Mouse (Mus musculus): Measurements from ENCODE around the gene Olfr800. TPM values are rescaled to one million over a fixed set of nuclear protein-coding genes. Genes with fewer than 3 reads are reported as not detected.

Gene Olfr800
- polyA plus RNA-seq, 1 experiment from 2014 or later, result not detected

Other genes with a start within 250 kb of the Olfr800 start
- gene Olfr786, start 230.4 kb upstream of the Olfr800 start, polyA plus RNA-seq (2015; fragmentation: Nextera tagmentation; extraction: Ambion mirVana), result not detected in 2 replicates
- gene Olfr787, start 195.8 kb upstream of the Olfr800 start, polyA plus RNA-seq (2015; fragmentation: Nextera tagmentation; extraction: Ambion mirVana), result not detected in 2 replicates
- gene Olfr788, start 186.7 kb upstream of the Olfr800 start, polyA plus RNA-seq (2015; fragmentation: Nextera tagmentation; extraction: Ambion mirVana), result not detected in 2 replicates
- gene Olfr789, start 172.9 kb upstream of the Olfr800 start, polyA plus RNA-seq (2015; fragmentation: Nextera tagmentation; extraction: Ambion mirVana), result not detected in 2 replicates
- not detected in 2 replicates for gene Olfr790, start 159.2 kb upstream of the Olfr800 start, polyA plus RNA-seq (2015; fragmentation: Nextera tagmentation; extraction: Ambion mirVana)
- not detected in 2 replicates for gene Olfr791, start 135.9 kb upstream of the Olfr800 start, polyA plus RNA-seq (2015; fragmentation: Nextera tagmentation; extraction: Ambion mirVana)
- not detected in 2 replicates for gene Olfr792, start 118.5 kb upstream of the Olfr800 start, polyA plus RNA-seq (2015; fragmentation: Nextera tagmentation; extraction: Ambion mirVana)
- gene Olfr794, start 90.0 kb upstream of the Olfr800 start, polyA plus RNA-seq (2015; fragmentation: Nextera tagmentation; extraction: Ambion mirVana), result not detected in 2 replicates
- gene Olfr796, start 45.1 kb upstream of the Olfr800 start, polyA plus RNA-seq (2015; fragmentation: Nextera tagmentation; extraction: Ambion mirVana), result not detected in 2 replicates
- gene Olfr798, start 29.8 kb upstream of the Olfr800 start, polyA plus RNA-seq (2015; fragmentation: Nextera tagmentation; extraction: Ambion mirVana), result not detected in 2 replicates
- gene Olfr799, start 20.2 kb upstream of the Olfr800 start, polyA plus RNA-seq (2015; fragmentation: Nextera tagmentation; extraction: Ambion mirVana), result not detected in 2 replicates
- not detected in 2 replicates for gene Olfr801, start 16.2 kb downstream of the Olfr800 start, polyA plus RNA-seq (2015; fragmentation: Nextera tagmentation; extraction: Ambion mirVana)
- gene Olfr802, start 30.5 kb downstream of the Olfr800 start, polyA plus RNA-seq (2015; fragmentation: Nextera tagmentation; extraction: Ambion mirVana), result not detected in 2 replicates
- not detected in 2 replicates for gene Olfr803, start 36.6 kb downstream of the Olfr800 start, polyA plus RNA-seq (2015; fragmentation: Nextera tagmentation; extraction: Ambion mirVana)
- gene Olfr804, start 45.5 kb downstream of the Olfr800 start, polyA plus RNA-seq (2015; fragmentation: Nextera tagmentation; extraction: Ambion mirVana), result not detected in 2 replicates
- gene Olfr805, start 71.7 kb downstream of the Olfr800 start, polyA plus RNA-seq (2015; fragmentation: Nextera tagmentation; extraction: Ambion mirVana), result not detected in 2 replicates
- gene Olfr806, start 84.2 kb downstream of the Olfr800 start, polyA plus RNA-seq (2015; fragmentation: Nextera tagmentation; extraction: Ambion mirVana), result not detected in 2 replicates
- gene Olfr807, start 100.1 kb downstream of the Olfr800 start, polyA plus RNA-seq (2015; fragmentation: Nextera tagmentation; extraction: Ambion mirVana), result not detected in 2 replicates
- gene Olfr808, start 107.8 kb downstream of the Olfr800 start, polyA plus RNA-seq (2015; fragmentation: Nextera tagmentation; extraction: Ambion mirVana), result not detected in 2 replicates
- gene Olfr809, start 116.9 kb downstream of the Olfr800 start, polyA plus RNA-seq (2015; fragmentation: Nextera tagmentation; extraction: Ambion mirVana), result not detected in 2 replicates
- not detected in 2 replicates for gene Olfr810, start 137.2 kb downstream of the Olfr800 start, polyA plus RNA-seq (2015; fragmentation: Nextera tagmentation; extraction: Ambion mirVana)
- not detected in 2 replicates for gene Olfr811, start 146.7 kb downstream of the Olfr800 start, polyA plus RNA-seq (2015; fragmentation: Nextera tagmentation; extraction: Ambion mirVana)
- not detected in 2 replicates for gene Olfr812, start 188.4 kb downstream of the Olfr800 start, polyA plus RNA-seq (2015; fragmentation: Nextera tagmentation; extraction: Ambion mirVana)
- not detected in 2 replicates for gene Olfr813, start 197.7 kb downstream of the Olfr800 start, polyA plus RNA-seq (2015; fragmentation: Nextera tagmentation; extraction: Ambion mirVana)
- gene Olfr814, start 222.2 kb downstream of the Olfr800 start, polyA plus RNA-seq (2015; fragmentation: Nextera tagmentation; extraction: Ambion mirVana), result not detected in 2 replicates
- not detected in 2 replicates for gene Olfr815, start 248.2 kb downstream of the Olfr800 start, polyA plus RNA-seq (2015; fragmentation: Nextera tagmentation; extraction: Ambion mirVana)